Comparison of ENCODE assay signal across 7 mouse cellular contexts in the genomic region with DNA sequence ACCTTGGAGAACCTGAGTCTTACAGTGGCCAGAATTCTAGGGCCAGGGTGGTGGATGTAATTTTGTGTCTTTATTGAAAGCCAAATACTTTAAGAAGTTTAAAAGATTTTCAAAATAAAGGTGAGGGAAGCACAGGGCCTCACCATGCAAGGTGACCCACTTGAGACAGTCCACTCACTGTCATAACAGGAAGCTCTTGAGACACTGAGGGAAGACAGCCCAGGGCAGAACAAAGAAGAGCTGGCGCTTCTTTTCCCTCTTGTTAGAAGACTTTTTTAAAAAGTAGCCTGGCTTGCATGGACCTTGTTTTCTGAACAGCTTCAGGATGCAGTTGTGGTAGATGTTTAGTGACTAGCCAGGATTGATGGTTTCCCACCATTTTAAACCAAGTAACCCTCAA. TPM values are rescaled to one million over a fixed set of nuclear protein-coding genes. Genes with fewer than 3 reads are reported as not detected.
DNase-seq lines count a peak whose midpoint lies in the region; ATAC-seq and TF ChIP-seq lines count a peak whose summit lies in the region.

No protein-coding gene starts in this region.

- no peak overlapping the region for H3K9ac ChIP-seq in lung, embryonic 16.5 days (ENCODE audit: low read length)
- H3K9ac ChIP-seq in forebrain, embryonic 11.5 days (ENCODE audit: low read length) = peak overlapping the region; percentile 97; the same call in 1 of the 2 replicates
- H3K9ac ChIP-seq in limb, embryonic 13.5 days = 0 out of 2 replicates have a peak overlapping the region, but pooled peaks have one; percentile 65

- H3K27me3 ChIP-seq in lung, embryonic 16.5 days (ENCODE audit: control insufficient read depth, insufficient read depth, low read depth, low read length) = no peaks in the 10 kb centered on the region
- no peaks in the 10 kb centered on the region for H3K27me3 ChIP-seq in forebrain, embryonic 11.5 days (ENCODE audit: control insufficient read depth, insufficient read depth, low read length)
- H3K27me3 ChIP-seq in limb, embryonic 13.5 days = no peaks in the 10 kb centered on the region
- H3K27me3 ChIP-seq in small intestine, adult 2 months (ENCODE audit: control insufficient read depth, insufficient read depth, low read length) = no peaks in the 10 kb centered on the region

- 43% methylated on average over 1 of the region's 1 CpGs for WGBS in lung, embryonic 16.5 days
- WGBS in forebrain, embryonic 11.5 days = 90% methylated on average over 1 of the region's 1 CpGs
- 90% methylated on average over 1 of the region's 1 CpGs for WGBS in limb, embryonic 13.5 days
- 71% methylated on average over 1 of the region's 1 CpGs for WGBS in small intestine, adult 2 months

- peak overlapping the region; percentile 48 for H3K27ac ChIP-seq in lung, embryonic 16.5 days (ENCODE audit: low read length)
- peak overlapping the region; percentile 95 for H3K27ac ChIP-seq in forebrain, embryonic 11.5 days (ENCODE audit: low read depth, low read length)
- peak overlapping the region; percentile 87; the same call in 1 of the 2 replicates for H3K27ac ChIP-seq in limb, embryonic 13.5 days
- H3K27ac ChIP-seq in small intestine, adult 2 months (ENCODE audit: insufficient read depth, low read depth, low read length) = peak overlapping the region; percentile 84; the same call in 1 of the 2 replicates

- H3K4me3 ChIP-seq in lung, embryonic 16.5 days (ENCODE audit: low read length) = no peak overlapping the region
- H3K4me3 ChIP-seq in forebrain, embryonic 11.5 days (ENCODE audit: low read depth, low read length) = no peak overlapping the region
- H3K4me3 ChIP-seq in limb, embryonic 13.5 days = 0 out of 2 replicates have a peak overlapping the region, but pooled peaks have one; percentile 79
- H3K4me3 ChIP-seq in small intestine, adult 2 months (ENCODE audit: low read depth, low read length) = no peak overlapping the region

- TF ChIP-seq CTCF in small intestine, adult 2 months (IDR thresholded peaks at IDR 0.05; ENCODE audit: extremely low read depth, insufficient read length, insufficient replicate concordance, low read depth, low read length) = no peak

- peaks cover 24% of the 10 kb centered on the region for H3K4me1 ChIP-seq in lung, embryonic 16.5 days (replicated peaks; ENCODE audit: control insufficient read depth, insufficient read depth, low read length)
- peaks cover 11% of the 10 kb centered on the region for H3K4me1 ChIP-seq in forebrain, embryonic 11.5 days (replicated peaks; ENCODE audit: control insufficient read depth, insufficient read depth, low read length)
- peaks cover 25% of the 10 kb centered on the region for H3K4me1 ChIP-seq in limb, embryonic 13.5 days
- H3K4me1 ChIP-seq in small intestine, adult 2 months (ENCODE audit: control insufficient read depth, insufficient read depth, insufficient read length, low read length) = peaks cover 18% of the 10 kb centered on the region

- TF ChIP-seq POLR2A in small intestine, adult 2 months (IDR thresholded peaks at IDR 0.05; ENCODE audit: low read depth, low read length) = no peak

- ATAC-seq in lung, embryonic 16.5 days (ENCODE audit: low read depth) = no peak
- ATAC-seq in forebrain, embryonic 11.5 days (replicated peaks; ENCODE audit: low FRiP score) = no peak
- no peak for ATAC-seq in limb, embryonic 13.5 days (ENCODE audit: low FRiP score, low read depth)

- no peaks in the 10 kb centered on the region for H3K9me3 ChIP-seq in lung, embryonic 16.5 days (ENCODE audit: control insufficient read depth, low read length)
- H3K9me3 ChIP-seq in forebrain, embryonic 11.5 days (ENCODE audit: control insufficient read depth, low read length) = no peaks in the 10 kb centered on the region
- H3K9me3 ChIP-seq in limb, embryonic 13.5 days = no peaks in the 10 kb centered on the region

- H3K36me3 ChIP-seq in lung, embryonic 16.5 days (ENCODE audit: control insufficient read depth, insufficient read depth, low read length) = peaks cover 24% of the 10 kb centered on the region
- H3K36me3 ChIP-seq in forebrain, embryonic 11.5 days (ENCODE audit: control insufficient read depth, insufficient read depth, low read length) = peaks cover 10% of the 10 kb centered on the region; the same call in 1 of the 2 replicates
- H3K36me3 ChIP-seq in limb, embryonic 13.5 days = peaks cover 33% of the 10 kb centered on the region
- peaks cover 35% of the 10 kb centered on the region for H3K36me3 ChIP-seq in small intestine, adult 2 months (ENCODE audit: control insufficient read depth, insufficient read depth, low read length)

- peak overlapping the region; percentile 98; the same call in 1 of the 2 replicates for H3K4me2 ChIP-seq in lung, embryonic 16.5 days (ENCODE audit: low read depth, low read length)
- H3K4me2 ChIP-seq in forebrain, embryonic 11.5 days (ENCODE audit: low read depth, low read length, severe bottlenecking) = peak overlapping the region; percentile 54; the same call in 1 of the 2 replicates
- peak overlapping the region; percentile 95 for H3K4me2 ChIP-seq in limb, embryonic 13.5 days (replicated peaks)

- no peak for DNase-seq in lung, postnatal 10 days
- no peak for DNase-seq in forebrain, embryonic 11.5 days (ENCODE audit: low spot score)
- DNase-seq in cerebellum, adult 11 months = no peak
- no peak for DNase-seq in retina, postnatal 1 day

RNA-seq across cellular contexts. Expression of gene Ppp1r10, which starts 4.2 kb away (rescaled TPM):
- 38.0 and 40.5 TPM in 2 replicates for polyA plus RNA-seq in lung, embryonic 16.5 days (2015; fragmentation: Nextera tagmentation; extraction: Ambion mirVana)
- polyA plus RNA-seq in forebrain, embryonic 11.5 days (2014; fragmentation: Nextera tagmentation; extraction: Ambion mirVana) = 52.6 and 59.3 TPM in 2 replicates
- 42.4 and 43.7 TPM in 2 replicates for polyA plus RNA-seq in limb, embryonic 13.5 days (2015; fragmentation: Nextera tagmentation; extraction: Ambion mirVana)
- polyA plus RNA-seq in small intestine, adult 2 months (2012; rRNA removed) = 15.1 and 33.3 TPM in 2 replicates

RNA-seq across cellular contexts. Expression of gene Mrps18b, which starts 4.2 kb away (rescaled TPM):
- 67.5 and 73.1 TPM in 2 replicates for polyA plus RNA-seq in lung, embryonic 16.5 days (2015; fragmentation: Nextera tagmentation; extraction: Ambion mirVana)
- 66.1 and 66.8 TPM in 2 replicates for polyA plus RNA-seq in forebrain, embryonic 11.5 days (2014; fragmentation: Nextera tagmentation; extraction: Ambion mirVana)
- polyA plus RNA-seq in limb, embryonic 13.5 days (2015; fragmentation: Nextera tagmentation; extraction: Ambion mirVana) = 67.1 and 67.5 TPM in 2 replicates
- 49.0 and 63.4 TPM in 2 replicates for polyA plus RNA-seq in small intestine, adult 2 months (2012; rRNA removed)

RNA-seq across cellular contexts. Expression of gene Atat1, which starts 10.5 kb away (rescaled TPM):
- polyA plus RNA-seq in lung, embryonic 16.5 days (2015; fragmentation: Nextera tagmentation; extraction: Ambion mirVana) = 62.6 and 62.7 TPM in 2 replicates
- 213 and 224 TPM in 2 replicates for polyA plus RNA-seq in forebrain, embryonic 11.5 days (2014; fragmentation: Nextera tagmentation; extraction: Ambion mirVana)
- 128 and 139 TPM in 2 replicates for polyA plus RNA-seq in limb, embryonic 13.5 days (2015; fragmentation: Nextera tagmentation; extraction: Ambion mirVana)
- polyA plus RNA-seq in small intestine, adult 2 months (2012; rRNA removed) = 24.7 and 56.1 TPM in 2 replicates

RNA-seq across cellular contexts. Expression of gene 2310061I04Rik, which starts 23.2 kb away (rescaled TPM):
- polyA plus RNA-seq in lung, embryonic 16.5 days (2015; fragmentation: Nextera tagmentation; extraction: Ambion mirVana) = 15.6 TPM in 2 replicates
- 26.9 and 29.9 TPM in 2 replicates for polyA plus RNA-seq in forebrain, embryonic 11.5 days (2014; fragmentation: Nextera tagmentation; extraction: Ambion mirVana)
- polyA plus RNA-seq in limb, embryonic 13.5 days (2015; fragmentation: Nextera tagmentation; extraction: Ambion mirVana) = 21.9 and 25.0 TPM in 2 replicates
- 82.8 and 142 TPM in 2 replicates for polyA plus RNA-seq in small intestine, adult 2 months (2012; rRNA removed)

RNA-seq across cellular contexts. Expression of gene Dhx16, which starts 40.8 kb away (rescaled TPM):
- 40.2 and 42.4 TPM in 2 replicates for polyA plus RNA-seq in lung, embryonic 16.5 days (2015; fragmentation: Nextera tagmentation; extraction: Ambion mirVana)
- 50.3 and 52.9 TPM in 2 replicates for polyA plus RNA-seq in forebrain, embryonic 11.5 days (2014; fragmentation: Nextera tagmentation; extraction: Ambion mirVana)
- polyA plus RNA-seq in limb, embryonic 13.5 days (2015; fragmentation: Nextera tagmentation; extraction: Ambion mirVana) = 41.8 and 42.5 TPM in 2 replicates
- 47.0 and 64.3 TPM in 2 replicates for polyA plus RNA-seq in small intestine, adult 2 months (2012; rRNA removed)
